Mouse (Mus musculus) G1E-ER4 (cell line): ENCODE data around the gene Cspg4. TPM values are rescaled to one million over a fixed set of nuclear protein-coding genes. Genes with fewer than 3 reads are reported as not detected.

ENCODE experiments used
- GATA1 ChIP-seq: IDR thresholded peaks from one replicate; pipeline ENCODE4 v1.8.0; 2012; ENCODE audit warnings: low read length, inconsistent platforms
- polyA plus RNA-seq: library from polyadenylated mRNA; stranded (reverse); fragments of >175 nt; gene quantifications from 2 replicates; pipeline ENCODE4 v1.2.3, GENCODE M21; 2012

The Cspg4 gene
- polyA plus RNA-seq, 1 experiment: not detected

GRCm38 (mm10) chr9:56903662-56904061 is 38.8 kb downstream of the Cspg4 start:
- no peak for TF ChIP-seq GATA1

- no peak for TF ChIP-seq GATA1
Observed at GRCm38 (mm10) chr9:56907549-56907948, 42.7 kb downstream of the Cspg4 start.

GRCm38 (mm10) chr9:56911017-56911416 is 46.2 kb downstream of the Cspg4 start:
- TF ChIP-seq GATA1: no peak

GRCm38 (mm10) chr9:56913991-56914390 is 49.2 kb downstream of the Cspg4 start:
- no peak for TF ChIP-seq GATA1

- TF ChIP-seq GATA1: no peak
Observed at GRCm38 (mm10) chr9:56915116-56915515, 50.3 kb downstream of the Cspg4 start.

- TF ChIP-seq GATA1: no peak
Observed at GRCm38 (mm10) chr9:56915695-56916410, 51.0 kb downstream of the Cspg4 start.

GRCm38 (mm10) chr9:56917131-56917530 is 52.3 kb downstream of the Cspg4 start:
- TF ChIP-seq GATA1: no peak

GRCm38 (mm10) chr9:56918466-56918865 is 53.6 kb downstream of the Cspg4 start:
- TF ChIP-seq GATA1: no peak

GRCm38 (mm10) chr9:56922746-56923145 is 57.9 kb downstream of the Cspg4 start:
- TF ChIP-seq GATA1: no peak

- no peak for TF ChIP-seq GATA1
Observed at GRCm38 (mm10) chr9:56923841-56924650, 59.2 kb downstream of the Cspg4 start.

GRCm38 (mm10) chr9:56924651-56925027 is 59.8 kb downstream of the Cspg4 start:
- TF ChIP-seq GATA1: no peak

- no peak for TF ChIP-seq GATA1
Observed at GRCm38 (mm10) chr9:56925291-56926024, 60.6 kb downstream of the Cspg4 start.

GRCm38 (mm10) chr9:56926025-56926360 is 61.2 kb downstream of the Cspg4 start:
- no peak for TF ChIP-seq GATA1

- TF ChIP-seq GATA1: no peak
Observed at GRCm38 (mm10) chr9:56926387-56926786, 61.6 kb downstream of the Cspg4 start.

- no peak for TF ChIP-seq GATA1
Observed at GRCm38 (mm10) chr9:56927191-56928012, 62.6 kb downstream of the Cspg4 start.
